Mouse (Mus musculus) limb, embryonic 13.5 days (tissue): ENCODE data around the gene Pvalb. TPM values are rescaled to one million over a fixed set of nuclear protein-coding genes. Genes with fewer than 3 reads are reported as not detected.

ENCODE experiments used
- ATAC-seq: fragments of 200-750 bp; cut with Nextera tagmentation; 2 replicates; pipeline ENCODE4 v1.8.0; 2017; ENCODE audit warnings: low read depth, moderate number of reproducible peaks, moderate TSS enrichment; ENCODE audit not compliant: low FRiP score
- H3K27ac ChIP-seq: fragments of 300-500 bp; sonication (generic); 2 replicates; pipeline ENCODE4 v1.5.1; 2015; ENCODE audit warnings: inconsistent platforms, mild to moderate bottlenecking, moderate library complexity
- H3K27me3 ChIP-seq: fragments of 300-500 bp; sonication (generic); 2 replicates; pipeline ENCODE4 v1.6.1; 2015; ENCODE audit warnings: mild to moderate bottlenecking, inconsistent platforms
- H3K36me3 ChIP-seq: fragments of 300-500 bp; sonication (generic); 2 replicates; pipeline ENCODE4 v1.6.1; 2015; ENCODE audit warnings: inconsistent platforms, mild to moderate bottlenecking, moderate library complexity
- H3K4me1 ChIP-seq: fragments of 300-500 bp; sonication (generic); 2 replicates; pipeline ENCODE4 v1.6.1; 2015; ENCODE audit warnings: inconsistent platforms
- H3K4me2 ChIP-seq: fragments of 300-500 bp; sonication (generic); replicated peaks from 2 replicates; pipeline ENCODE4 v1.6.1; 2015; ENCODE audit warnings: inconsistent platforms, mild to moderate bottlenecking, moderate library complexity
- H3K4me3 ChIP-seq: fragments of 300-500 bp; sonication (generic); 2 replicates; pipeline ENCODE4 v1.5.1; 2015; ENCODE audit warnings: moderate library complexity, mild to moderate bottlenecking, inconsistent platforms
- H3K9ac ChIP-seq: fragments of 300-500 bp; sonication (generic); 2 replicates; pipeline ENCODE4 v1.6.1; 2015; ENCODE audit warnings: mild to moderate bottlenecking, inconsistent platforms
- H3K9me3 ChIP-seq: fragments of 300-500 bp; sonication (generic); 2 replicates; pipeline ENCODE4 v1.6.1; 2016; ENCODE audit warnings: inconsistent platforms
- WGBS: fragments of 180-500 bp; shearing (Covaris S2); methylation state at CpG from one replicate; pipeline ENCODE4 v1.1.7; 2015; 5-methylcytosine and 5-hydroxymethylcytosine counted together
- polyA plus RNA-seq: library from polyadenylated mRNA; unstranded; fragments of >200 nt; fragmentation: Nextera tagmentation; extraction: Ambion mirVana; gene quantifications from 2 replicates; pipeline ENCODE4 v1.2.1, GENCODE M21; 2015

Gene Pvalb
- polyA plus RNA-seq, 1 experiment from 2014 or later, result 0.15 TPM

DNA sequence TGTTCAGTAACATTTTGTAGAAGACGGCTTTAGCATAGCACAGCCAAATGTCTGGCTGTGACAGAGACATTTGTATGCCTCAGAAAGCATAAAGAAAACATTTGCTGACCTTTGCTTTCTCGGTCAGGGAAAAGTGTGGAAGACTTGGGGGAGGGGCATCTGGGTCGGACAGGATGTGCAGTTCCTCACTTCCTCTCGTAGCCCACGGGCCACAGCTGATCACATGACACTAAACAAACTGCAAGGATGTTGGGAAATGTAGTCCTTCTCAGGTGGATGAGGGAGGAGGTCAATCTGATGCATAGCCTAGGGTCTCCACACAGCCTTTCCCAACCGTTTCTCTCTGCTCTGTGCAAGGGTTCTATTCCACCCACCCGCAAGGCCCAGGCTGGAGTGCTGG lies 57.6 kb downstream of the Pvalb start:
- H3K9me3 ChIP-seq, result no peaks in the 10 kb centered on the region
- H3K4me1 ChIP-seq, result no peaks in the 10 kb centered on the region
- ATAC-seq, result no peak
- no peak overlapping the region for H3K4me2 ChIP-seq
- no peaks in the 10 kb centered on the region for H3K36me3 ChIP-seq
- no peaks in the 10 kb centered on the region for H3K27me3 ChIP-seq
- no peak overlapping the region for H3K4me3 ChIP-seq
- no peak overlapping the region for H3K27ac ChIP-seq
- no peak overlapping the region for H3K9ac ChIP-seq
- 69% methylated on average over 7 of the region's 7 CpGs for WGBS

Other genes with a start within 250 kb of the Pvalb start
- 6.2 and 6.9 TPM in 2 replicates for gene Foxred2, start 249.7 kb downstream of the Pvalb start, polyA plus RNA-seq
- gene Eif3d, start 235.6 kb downstream of the Pvalb start, polyA plus RNA-seq, result 211 and 218 TPM in 2 replicates
- 0.06 TPM in 1 of 2 replicates, not detected in the other for gene Cacng2, start 86.4 kb downstream of the Pvalb start, polyA plus RNA-seq
- 91.1 and 98.3 TPM in 2 replicates for gene Ift27, start 32.3 kb downstream of the Pvalb start, polyA plus RNA-seq
- gene Ncf4, start 38.4 kb upstream of the Pvalb start, polyA plus RNA-seq, result 2.6 and 3.4 TPM in 2 replicates
- 0.39 and 0.50 TPM in 2 replicates for gene Csf2rb2, start 99.3 kb upstream of the Pvalb start, polyA plus RNA-seq
- gene Csf2rb, start 119.4 kb upstream of the Pvalb start, polyA plus RNA-seq, result 1.2 and 1.6 TPM in 2 replicates
- gene Tex33, start 189.5 kb upstream of the Pvalb start, polyA plus RNA-seq, result not detected in 2 replicates
- gene Tst, start 199.5 kb upstream of the Pvalb start, polyA plus RNA-seq, result 5.6 and 7.3 TPM in 2 replicates
- 1.6 TPM in 2 replicates for gene Mpst, start 200.0 kb upstream of the Pvalb start, polyA plus RNA-seq
- gene Kctd17, start 222.2 kb upstream of the Pvalb start, polyA plus RNA-seq, result 45.0 and 48.3 TPM in 2 replicates